Mouse (Mus musculus) activated CD4-positive, CD25-positive, alpha-beta regulatory T cell (primary cell): ENCODE data around the gene Gm8897. TPM values are rescaled to one million over a fixed set of nuclear protein-coding genes. Genes with fewer than 3 reads are reported as not detected.

Source experiments
- polyA plus RNA-seq, 2 experiments: library from polyadenylated mRNA; unstranded; fragments of 100-300 nt; shearing (Covaris generic); gene quantifications; one replicate each; pipeline ENCODE4 v1.2.1; 2017

Gm8897 gene
- polyA plus RNA-seq = not detected

DNA sequence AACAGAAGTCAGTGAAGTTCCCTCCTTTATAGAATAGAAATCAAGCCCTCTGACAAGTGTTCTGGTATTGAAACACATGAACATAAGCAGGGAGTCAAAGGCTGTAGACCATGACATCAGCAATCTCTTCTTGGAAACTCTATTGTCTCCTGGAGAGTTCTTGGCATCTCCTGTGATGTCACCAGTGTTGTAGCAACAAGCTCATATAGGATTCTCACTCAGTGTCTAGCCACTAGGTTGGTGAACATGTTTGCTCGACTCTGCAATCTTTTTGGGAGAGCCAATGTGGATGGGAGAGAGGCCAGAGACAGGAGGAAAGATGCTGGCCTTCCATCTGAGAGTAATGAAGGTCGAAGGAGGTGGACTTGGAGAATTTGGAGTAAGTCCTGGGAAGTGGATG, at the start of gene Gm8897:
Gene Gm8897 (plus strand): TSS at position 301 of the 400 bp plus-strand sequence.

Other genes with a start within 250 kb of the Gm8897 start
- gene Gm5861, start 233.3 kb upstream of the Gm8897 start, polyA plus RNA-seq = under 1 TPM in 1 of 2 experiments, not detected in 1; 0.53 TPM
- not detected for gene Gm8890, start 160.4 kb upstream of the Gm8897 start, polyA plus RNA-seq
- under 1 TPM in 1 of 2 experiments, not detected in 1; 0.21 TPM for gene Speer1, start 74.9 kb upstream of the Gm8897 start, polyA plus RNA-seq
- gene Gm8906, start 86.3 kb downstream of the Gm8897 start, polyA plus RNA-seq = not detected
- gene Gm6460, start 178.5 kb downstream of the Gm8897 start, polyA plus RNA-seq = under 1 TPM in 1 of 2 experiments, not detected in 1; 0.32 TPM